Mouse (Mus musculus): Measurements from ENCODE around the gene 9430038I01Rik. TPM values are rescaled to one million over a fixed set of nuclear protein-coding genes. Genes with fewer than 3 reads are reported as not detected.

Gene 9430038I01Rik
- polyA plus RNA-seq, 1 experiment = 8.7 TPM

DNA sequence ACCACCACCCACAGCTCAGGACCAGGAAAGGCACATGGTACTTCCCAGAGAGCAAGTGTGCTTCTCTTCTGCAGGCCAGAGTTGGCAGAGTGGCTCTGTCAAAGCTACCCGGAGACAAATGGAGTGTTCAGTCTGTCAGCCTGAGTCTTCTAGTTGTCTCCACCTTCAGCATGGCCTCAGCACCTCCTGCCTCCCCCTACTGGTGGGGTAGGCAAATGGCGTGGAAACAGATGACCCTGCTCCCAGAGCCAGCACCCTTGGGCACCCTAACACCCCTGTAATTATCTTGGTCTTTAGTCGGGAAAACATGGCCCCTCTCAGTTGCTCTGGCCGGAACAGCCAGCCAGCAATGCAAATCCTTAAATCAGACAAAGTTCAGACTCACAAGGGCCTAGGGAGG lies 43.8 kb downstream of the 9430038I01Rik start:
- DNase-seq (ENCODE audit: low spot score) = no peak

GRCm38 (mm10) chr7:137365056-137365455 lies 45.5 kb downstream of the 9430038I01Rik start:
- DNase-seq (ENCODE audit: low spot score) = no peak

DNA sequence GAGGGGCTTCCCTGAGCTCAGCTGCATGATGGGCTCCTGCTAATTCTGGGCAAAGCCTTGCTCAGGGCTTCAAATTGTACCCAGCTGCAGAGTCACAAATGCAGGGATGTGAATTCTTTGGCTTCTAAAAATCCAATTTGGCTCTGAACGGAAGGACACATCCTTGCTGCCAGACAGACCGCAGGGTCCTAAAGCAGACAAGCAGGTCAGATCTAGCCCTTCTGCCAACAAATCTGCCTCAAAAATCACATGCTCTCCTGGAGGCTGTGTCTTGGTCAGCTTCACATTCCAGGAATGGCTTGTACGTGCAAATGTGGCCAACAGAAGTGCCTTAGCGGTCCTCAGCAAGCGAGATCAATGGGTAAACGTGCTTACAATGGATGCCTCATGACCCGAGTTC lies 46.0 kb downstream of the 9430038I01Rik start:
- DNase-seq (ENCODE audit: low spot score) = no peak

DNA sequence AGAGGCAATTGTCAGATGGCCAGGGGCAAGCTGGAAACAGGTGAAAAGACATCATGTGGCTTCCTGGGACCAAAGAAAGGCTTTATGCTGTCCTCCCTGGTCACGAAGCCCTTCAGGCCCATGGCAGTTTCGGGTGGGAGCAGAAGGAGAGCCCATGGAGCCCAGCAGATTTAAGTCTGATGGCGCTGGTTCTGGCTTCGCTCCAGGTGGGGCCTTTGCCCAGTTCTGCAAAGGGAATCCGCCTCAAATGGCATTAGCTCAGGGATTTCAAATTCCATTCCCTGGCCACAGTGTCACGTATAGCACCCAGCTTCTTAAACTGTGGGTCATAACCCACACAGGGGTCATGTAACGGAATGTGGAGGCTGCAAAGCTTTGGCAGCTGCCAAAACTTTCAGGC lies 63.7 kb downstream of the 9430038I01Rik start:
- no peak for DNase-seq (ENCODE audit: low spot score)

DNA sequence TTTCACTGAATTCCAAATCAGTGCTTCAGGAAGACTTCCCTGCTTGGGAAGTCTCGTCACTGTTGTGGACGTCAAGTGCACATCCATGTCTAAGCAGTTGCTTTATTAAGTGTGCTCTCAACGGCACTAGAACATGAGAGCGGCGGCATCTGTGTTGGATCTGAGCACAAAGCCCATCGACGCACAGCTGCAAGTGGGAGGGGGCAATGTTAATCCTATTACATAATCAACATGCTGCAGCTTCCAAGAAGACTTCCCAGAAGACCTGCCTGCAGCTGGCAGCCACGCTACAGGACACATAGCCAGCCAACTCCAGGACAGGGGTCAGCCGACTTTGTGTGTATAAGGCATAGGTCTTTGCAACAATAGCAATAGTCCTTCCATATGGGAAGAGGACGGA lies 64.5 kb downstream of the 9430038I01Rik start:
- DNase-seq (ENCODE audit: low spot score) = no peak

GRCm38 (mm10) chr7:137333951-137334350 lies 76.6 kb downstream of the 9430038I01Rik start:
- no peak for DNase-seq (ENCODE audit: low spot score)

Other genes starting within 250 kb of the 9430038I01Rik start
- gene Ebf3, start 96.3 kb downstream of the 9430038I01Rik start, polyA plus RNA-seq (2012; rRNA removed) = 1.1 and 1.2 TPM in 2 replicates
- gene Glrx3, start 26.9 kb upstream of the 9430038I01Rik start, polyA plus RNA-seq (2012; rRNA removed) = 91.4 and 92.0 TPM in 2 replicates